Mouse (Mus musculus): ENCODE data around the gene A630001G21Rik. TPM values are rescaled to one million over a fixed set of nuclear protein-coding genes. Genes with fewer than 3 reads are reported as not detected.

Gene A630001G21Rik
- total RNA-seq, 2 experiments from 2014 or later, result 0.21 to 0.31 TPM

DNA sequence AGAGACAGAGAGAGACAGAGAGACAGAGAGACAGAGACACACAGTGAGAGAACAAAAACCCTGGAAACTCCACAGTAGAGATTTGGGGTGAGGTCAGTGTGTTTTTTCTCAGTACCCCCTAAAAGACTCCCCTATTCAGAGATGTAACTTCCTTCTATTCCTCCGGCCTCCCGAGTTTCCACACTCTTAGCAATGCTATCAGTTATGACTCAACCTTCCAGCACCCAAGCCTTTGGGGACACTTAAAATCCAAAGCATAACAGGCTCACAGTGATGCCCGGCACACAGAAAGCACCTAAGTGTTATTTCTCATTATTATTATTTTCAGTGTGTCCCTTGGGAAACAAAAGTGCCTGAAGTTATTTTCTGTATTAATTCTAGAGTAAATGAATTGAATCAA is 87.9 kb downstream of the A630001G21Rik start:
- intact Hi-C loops (cut with DNase I), result no loop called here
- no peak for DNase-seq (ENCODE audit: low spot score)

- DNase-seq (ENCODE audit: low spot score), result no peak
- intact Hi-C loops (cut with DNase I), result no loop called here
Observed at GRCm38 (mm10) chr1:85687346-85687745, 91.1 kb downstream of the A630001G21Rik start.

DNA sequence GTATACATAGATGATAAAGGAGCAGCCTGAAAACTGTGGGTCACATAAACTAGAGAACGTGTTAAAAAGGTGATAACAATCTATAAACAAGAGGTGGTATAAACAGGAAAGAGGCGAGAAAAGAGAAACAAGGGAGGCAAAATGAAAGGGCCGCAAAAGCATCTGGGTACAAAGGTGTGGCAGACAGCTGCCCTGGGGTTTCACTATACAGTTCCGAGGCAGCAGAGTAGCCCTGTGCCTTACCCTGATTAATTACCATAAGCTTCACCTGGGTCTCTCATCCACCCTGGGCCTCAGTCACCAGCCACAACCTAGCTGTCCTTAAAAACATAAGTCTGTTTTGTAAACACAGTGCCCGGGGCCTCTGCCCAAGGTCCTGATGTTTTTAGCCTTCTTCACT is 91.8 kb downstream of the A630001G21Rik start:
- intact Hi-C loops (cut with DNase I), result no loop called here
- no peak for DNase-seq (ENCODE audit: low spot score)

DNA sequence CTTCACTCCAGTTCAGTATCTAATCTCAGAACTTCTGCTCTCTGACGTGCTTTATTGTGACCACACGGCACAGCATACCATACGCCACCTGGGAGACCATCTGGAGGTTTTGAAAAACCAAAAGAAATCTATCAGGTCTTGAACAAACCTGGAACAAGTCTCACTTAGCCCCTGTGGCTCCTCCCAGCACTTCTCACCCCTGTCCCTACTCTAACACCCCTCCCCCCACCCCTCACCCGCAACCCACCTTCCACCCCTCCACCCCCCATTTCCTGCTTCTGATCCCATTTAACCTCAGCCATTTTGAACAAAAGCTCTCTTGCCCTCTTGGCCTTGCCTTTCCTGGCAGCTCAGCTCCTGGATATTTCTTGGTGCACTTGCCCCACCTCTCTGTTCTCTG is 98.2 kb downstream of the A630001G21Rik start:
- intact Hi-C loops (cut with DNase I), result no loop called here

More for the DNA sequence above, 98.2 kb downstream of the A630001G21Rik start:
- DNase-seq (ENCODE audit: low spot score), result no peak

Small RNAs within 50 kb of the gene (microRNA-seq; reads per million reads assigned to microRNA genes)
- gene Gm25472 (not detected), gene Mir8096 (not detected)

Other genes starting within 250 kb of the A630001G21Rik start
- not detected for gene G530012D18Rik, start 203.0 kb downstream of the A630001G21Rik start, total RNA-seq (2021)
- 1 to 10 TPM; 3.0 to 3.5 TPM for gene Sp110, start 179.8 kb downstream of the A630001G21Rik start, total RNA-seq (2021)
- 1 to 10 TPM; 1.7 to 2.9 TPM for gene Sp140, start 178.3 kb downstream of the A630001G21Rik start, total RNA-seq (2021)
- 10 to 100 TPM; 17.9 to 20.2 TPM for gene Sp100, start 128.7 kb downstream of the A630001G21Rik start, total RNA-seq (2021)
- gene Cab39, start 14.8 kb upstream of the A630001G21Rik start, total RNA-seq (2021), result 100 to 1,000 TPM; 107 to 112 TPM
- gene Itm2c, start 115.6 kb upstream of the A630001G21Rik start, total RNA-seq (2021), result 10 to 100 TPM; 62.4 to 66.2 TPM
- not detected for gene 4933407L21Rik, start 149.8 kb upstream of the A630001G21Rik start, total RNA-seq (2021)
- gene Gpr55, start 182.4 kb upstream of the A630001G21Rik start, total RNA-seq (2021), result not detected
- gene Spata3, start 238.2 kb upstream of the A630001G21Rik start, total RNA-seq (2021), result not detected